Mouse (Mus musculus) right cerebral cortex, adult 2 months (tissue): ENCODE measurements at regions not wholly inside any gene's neighbourhood (a gene's known extent, or its start where the extent isn't known, plus 50 kb on each side); places are given as distances from the start of the nearest gene placed in this dataset.

Experiments used
- DNase-seq, 2 experiments: peaks; one replicate each; pipeline ENCODE4 v3.0.0; 2021 to 2022; ENCODE audit warnings: low spot score in 2 of 2

DNA sequence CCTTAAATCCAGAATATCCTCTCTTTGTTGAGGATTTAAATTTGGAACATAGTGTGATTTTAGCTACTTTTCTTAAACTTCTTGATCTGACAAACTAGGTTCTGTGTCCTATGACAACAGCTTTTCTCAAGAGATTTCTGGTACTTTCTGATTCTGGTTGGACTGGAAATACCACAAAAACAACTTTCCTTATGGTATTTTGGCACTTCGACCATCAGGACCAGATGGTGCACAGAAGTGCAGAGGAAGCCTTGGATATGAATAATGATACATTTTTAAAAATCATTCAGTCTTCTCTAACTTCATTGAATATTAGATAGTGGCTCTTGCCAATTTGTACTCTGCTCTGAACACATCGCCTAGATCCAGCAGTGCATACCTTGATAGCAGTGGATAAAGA, 303.8 kb upstream of the Flrt2 start:
- peak; percentile 42 to 58 for DNase-seq

DNA sequence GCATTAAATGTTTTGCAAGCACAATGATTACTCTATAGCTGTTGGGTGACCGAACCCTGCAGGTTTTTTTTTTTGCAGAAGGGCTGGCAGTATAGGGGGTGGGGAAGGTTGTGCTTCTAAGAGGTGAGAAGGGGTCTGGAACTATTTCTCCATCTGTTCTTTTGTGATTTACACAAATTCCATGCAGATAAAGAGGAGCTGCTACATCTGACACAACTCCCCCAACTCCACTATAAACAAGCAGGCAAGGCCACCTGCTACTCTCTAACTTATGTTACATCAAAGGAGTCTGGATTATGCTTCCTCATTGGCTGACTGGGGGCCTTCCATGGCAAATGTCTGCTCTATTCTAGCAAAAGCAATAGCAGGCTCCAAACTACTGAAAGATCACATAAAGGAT, 299.2 kb upstream of the Flrt2 start:
- no peak for DNase-seq

DNA sequence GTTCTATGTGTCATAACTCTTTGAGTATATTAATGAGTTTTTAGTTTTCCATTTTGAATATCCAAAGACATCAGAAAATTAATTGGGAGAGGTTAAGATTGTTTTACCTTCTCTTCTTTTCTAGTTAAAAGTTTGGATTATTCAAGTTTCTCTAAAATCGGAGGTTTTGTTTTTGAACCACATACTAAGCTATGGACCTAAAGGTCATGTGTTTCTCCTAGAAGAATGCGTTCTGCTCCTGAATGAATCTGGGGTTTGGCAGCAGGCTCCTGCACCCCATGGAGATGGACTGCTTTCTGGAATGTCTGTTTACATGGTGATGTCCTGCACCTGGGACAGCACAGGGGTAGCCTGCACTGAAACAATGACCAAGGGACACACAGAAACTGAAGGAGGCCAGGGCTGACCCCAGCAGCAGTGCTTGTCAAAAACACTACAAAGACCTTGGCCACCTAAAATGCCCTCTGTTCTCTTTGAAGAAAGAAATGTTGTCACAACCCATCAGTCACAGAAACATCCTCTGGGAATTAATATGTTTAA, 297.0 kb upstream of the Flrt2 start:
- DNase-seq, result no peak

DNA sequence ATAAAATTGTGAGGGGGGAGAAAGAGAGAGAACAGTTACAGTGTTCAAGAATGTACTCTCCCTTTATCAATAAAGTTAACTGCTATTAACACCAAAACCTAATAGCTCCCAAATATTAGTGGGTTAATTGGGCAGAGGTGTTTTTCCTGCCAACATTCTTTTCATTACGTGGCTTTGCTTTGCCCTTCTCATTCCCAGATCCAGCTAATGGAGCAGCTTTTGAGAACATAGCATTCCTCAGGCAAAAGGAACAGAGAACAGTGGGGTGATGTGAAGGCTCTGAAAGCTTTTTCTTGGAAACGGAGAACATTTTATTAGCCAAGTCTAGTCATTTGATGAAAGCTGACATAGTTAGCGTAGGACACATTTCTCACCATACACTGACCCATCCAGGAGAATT, 271.2 kb upstream of the Flrt2 start:
- no peak for DNase-seq

DNA sequence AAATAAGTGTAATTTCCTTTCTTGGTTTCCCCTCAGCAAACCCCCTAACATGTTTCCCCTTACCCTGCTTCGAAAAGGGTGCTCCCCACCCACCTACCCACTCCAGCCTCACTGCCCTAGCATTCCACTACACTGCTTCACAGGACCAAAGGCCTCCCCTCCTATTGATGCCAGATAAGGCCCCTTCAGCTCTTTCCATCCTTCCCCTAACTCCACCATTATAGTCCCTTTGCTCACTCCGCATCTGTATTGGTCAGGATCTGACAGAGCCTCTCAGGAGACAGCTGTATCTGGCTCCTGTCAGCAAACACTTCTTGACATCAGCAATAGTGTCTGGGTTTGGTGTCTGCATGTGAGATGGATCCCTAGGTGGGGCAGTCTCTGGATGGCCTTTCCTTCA, 267.3 kb upstream of the Flrt2 start:
- no peak for DNase-seq

DNA sequence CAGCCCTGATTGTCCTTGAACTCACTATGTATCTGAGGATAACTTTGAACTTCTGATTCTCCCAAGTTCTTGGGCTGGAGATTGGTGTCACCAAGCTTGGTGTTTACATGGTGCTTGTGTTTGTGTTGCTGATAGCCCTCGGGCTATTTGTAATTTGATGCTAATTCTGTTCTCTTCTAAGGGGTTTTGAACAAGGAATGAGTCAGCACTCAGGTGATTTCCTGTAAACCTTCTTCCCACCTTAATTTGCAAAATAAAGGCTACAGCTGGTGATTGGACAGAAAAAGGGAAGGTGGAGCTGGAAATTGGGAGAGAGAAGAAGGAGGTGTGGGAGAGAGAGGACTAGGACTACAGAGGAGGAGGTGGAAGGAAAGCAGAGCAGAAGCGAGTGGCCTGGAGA, 254.8 kb upstream of the Flrt2 start:
- no peak for DNase-seq

DNA sequence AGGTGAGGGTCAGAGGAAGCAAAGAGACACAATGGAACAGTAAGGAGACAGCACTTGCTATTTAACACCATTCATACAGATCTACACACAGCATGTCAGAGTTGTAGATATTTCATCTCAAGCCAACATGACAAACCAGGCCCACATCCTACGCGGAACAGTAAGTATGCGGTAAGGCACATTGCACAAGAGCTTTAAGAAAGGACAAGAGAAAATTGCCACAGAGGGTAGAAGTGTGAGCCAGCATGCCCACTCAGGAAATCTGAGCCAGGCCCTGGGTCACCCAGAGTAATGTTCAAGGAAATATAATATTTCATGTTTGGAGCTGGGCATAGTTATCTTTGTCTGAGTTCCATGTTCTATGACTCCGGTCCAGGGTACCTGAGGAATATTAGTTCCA, 234.5 kb upstream of the Flrt2 start:
- DNase-seq, result no peak

DNA sequence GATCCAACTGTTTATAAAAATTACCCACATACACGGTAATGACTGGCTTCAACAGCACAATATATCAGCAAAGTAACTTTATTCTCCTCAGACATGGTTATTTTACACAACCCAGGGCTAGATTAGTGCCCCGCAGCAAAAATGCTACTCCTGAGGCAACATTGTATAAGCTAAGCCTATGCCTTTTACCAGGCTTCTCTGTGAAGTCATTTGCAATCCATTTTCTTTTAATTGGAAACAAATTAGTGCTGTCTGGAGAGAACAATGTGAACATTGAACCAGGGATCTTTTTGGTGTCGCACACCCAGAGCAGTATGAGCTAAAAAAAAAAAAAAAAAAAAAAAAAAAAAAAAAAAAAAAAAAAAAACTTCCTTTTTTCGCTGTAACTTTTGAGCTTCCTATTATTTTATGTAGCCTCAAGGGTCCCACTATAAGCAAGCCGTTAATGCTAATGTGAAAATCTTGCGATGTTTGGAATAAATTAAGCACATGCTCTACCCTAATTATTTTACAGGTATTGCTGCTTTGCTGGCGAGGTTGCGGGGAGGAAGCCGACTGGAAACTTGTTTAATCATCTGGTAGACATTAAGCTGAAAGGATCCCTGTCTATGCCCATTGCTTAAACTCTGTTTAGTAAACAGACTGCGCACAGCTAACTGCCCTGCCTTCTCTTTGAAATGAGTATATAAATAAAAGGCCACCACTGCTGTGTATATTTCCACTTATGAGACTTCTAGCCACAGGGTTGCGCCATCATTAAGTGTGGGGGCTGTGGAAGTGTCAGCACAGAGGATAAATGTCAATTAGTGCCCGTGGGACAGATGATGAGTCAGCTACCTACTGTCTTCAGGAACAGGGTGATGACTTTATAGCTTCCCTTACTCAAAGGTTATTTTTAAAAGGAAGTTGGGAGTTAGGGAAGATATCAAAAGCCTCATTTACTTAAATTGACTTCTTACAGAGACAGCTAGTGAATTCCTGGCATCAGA, 225.2 kb upstream of the Flrt2 start:
- no peak for DNase-seq

DNA sequence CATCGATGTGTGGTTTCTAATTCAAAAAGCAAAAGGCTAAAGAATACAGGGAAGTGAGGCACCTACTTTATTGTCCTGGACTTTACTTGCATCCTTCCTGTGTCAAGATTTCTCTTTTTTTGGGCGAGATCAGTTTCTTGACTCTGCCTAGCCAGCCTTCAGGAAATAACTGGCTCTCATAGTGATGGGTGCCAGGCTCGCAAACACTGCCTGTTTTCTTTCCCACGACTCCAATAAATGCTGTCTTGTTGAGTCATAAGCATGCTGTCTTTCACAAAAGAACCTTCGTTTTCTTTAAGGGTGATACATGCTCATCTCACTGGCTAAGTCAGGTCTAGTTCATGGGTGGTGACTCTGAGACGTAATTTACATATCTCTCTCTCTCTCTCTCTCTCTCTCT, 222.1 kb upstream of the Flrt2 start:
- DNase-seq, result no peak

DNA sequence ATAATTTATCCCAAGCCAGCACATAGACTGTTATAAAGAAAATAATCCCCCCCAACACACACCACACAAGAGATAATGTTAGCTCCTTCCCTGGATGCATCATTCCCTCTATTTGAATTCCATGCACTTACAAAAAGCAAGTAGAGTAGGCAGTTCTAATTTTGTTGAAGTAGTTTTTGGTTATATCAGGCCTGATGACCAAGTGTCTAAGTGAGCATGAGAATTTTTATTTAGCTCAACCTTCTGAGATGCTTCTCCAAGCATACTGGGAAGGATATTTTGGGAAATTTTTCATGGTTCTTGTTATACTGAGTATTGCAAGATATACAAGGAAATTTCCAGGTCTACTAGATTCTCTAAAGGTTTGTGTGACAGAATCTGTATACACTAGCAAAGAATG, 205.5 kb upstream of the Flrt2 start:
- DNase-seq, result no peak

DNA sequence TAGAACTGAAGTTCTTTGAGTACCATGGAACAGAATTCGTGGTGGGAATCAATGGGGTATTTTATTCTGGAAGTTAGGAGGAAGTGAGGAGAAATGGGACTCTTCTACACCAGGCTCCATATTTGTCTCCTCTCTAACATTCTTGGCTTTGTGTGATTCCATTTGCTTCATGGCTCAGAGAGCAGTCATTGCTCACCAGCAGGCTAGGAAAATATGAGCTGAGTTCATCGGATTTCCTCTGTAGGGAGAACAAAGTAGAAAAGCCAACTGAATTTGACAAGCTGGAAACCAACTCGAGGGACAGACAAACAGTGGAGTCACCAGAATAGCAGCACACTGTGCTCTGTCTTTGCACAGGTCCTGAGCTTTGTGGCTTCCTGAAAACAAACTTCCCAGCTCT, 203.7 kb upstream of the Flrt2 start:
- DNase-seq, result no peak

DNA sequence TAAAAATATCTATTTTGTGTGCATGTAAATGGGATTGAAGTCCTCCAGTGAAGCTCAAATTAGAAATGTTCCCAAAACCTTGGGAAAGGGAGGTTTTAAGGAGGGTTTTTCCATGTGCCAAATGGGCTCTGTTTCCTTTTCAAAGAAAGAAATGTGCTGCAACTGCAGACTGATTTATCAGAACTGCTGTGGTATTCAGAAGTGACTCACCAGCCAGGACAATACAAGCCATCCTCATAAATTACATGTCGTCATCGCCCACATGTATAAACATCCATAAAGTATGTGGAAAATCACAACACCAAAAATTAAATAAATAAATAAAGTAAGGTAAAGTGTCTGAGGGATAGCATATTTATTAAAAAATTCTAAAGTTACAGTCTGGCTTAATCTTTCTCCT, 202.7 kb upstream of the Flrt2 start:
- DNase-seq, result no peak

DNA sequence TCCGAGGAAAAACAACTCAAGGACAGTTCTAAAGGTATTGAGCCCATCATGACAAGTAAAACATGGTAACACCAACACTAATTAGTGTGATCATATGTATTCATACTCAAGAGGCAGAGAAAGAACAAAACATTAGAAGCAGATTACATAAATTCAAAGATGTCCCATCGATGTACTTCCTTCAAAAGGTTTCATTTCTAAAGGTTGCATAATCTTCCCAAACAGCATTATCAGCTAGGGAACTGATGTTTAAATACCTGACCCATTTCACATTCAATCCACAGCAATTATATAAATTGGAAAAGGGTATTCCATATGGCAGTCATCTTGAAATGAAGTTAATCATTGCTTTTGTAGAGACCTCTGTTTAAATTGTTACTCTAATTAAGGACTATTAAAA, 202.2 kb upstream of the Flrt2 start:
- no peak for DNase-seq

DNA sequence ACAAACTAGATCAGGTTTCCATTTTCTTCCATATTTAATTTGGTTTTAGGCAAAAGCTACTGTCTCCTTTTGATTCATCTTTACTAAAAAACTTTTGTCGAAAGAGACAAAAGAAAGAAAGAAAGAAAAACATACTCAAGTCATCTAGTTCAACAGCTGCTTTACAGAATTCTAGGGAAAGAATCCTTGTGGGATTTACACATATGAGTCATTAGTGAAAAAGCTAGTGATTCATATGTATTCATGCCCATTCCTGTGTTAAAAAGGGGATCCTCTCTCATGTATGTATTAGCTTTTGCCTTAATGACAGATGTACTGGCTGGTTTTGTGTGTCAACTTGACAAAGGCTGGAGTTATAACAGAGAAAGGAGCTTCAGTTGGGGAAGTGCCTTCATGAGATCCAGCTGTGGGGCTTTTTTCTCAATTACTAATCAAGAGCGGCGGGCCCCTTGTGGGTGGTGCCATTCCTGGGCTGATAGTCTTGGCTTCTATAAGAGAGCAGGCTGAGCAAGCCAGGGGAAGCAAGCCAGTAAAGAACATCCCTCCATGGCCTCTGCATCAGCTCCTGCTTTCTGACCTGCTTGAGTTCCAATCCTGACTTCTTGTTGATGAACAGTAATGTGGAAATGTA, 200.1 kb upstream of the Flrt2 start:
- DNase-seq, result peak in 1 of 2 experiments; percentile 7

DNA sequence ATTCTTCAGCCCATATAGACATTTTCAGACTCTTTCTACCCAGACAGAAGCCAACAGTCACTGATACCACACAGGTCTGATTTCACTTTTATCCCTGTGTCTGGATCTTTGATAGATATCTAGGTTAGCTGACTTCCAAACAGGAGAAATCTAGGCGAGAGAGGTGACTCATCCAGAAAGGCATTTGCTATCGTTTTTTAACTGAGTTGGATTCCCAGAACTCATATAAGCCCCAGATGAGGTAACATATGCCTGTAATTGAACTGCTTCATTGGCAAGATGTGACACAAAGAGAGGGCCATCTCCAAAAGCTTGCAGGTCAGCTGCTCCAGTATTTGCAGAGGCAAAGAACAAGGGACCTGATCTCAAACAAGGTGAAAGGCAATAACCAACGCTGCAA, 190.6 kb upstream of the Flrt2 start:
- no peak for DNase-seq

DNA sequence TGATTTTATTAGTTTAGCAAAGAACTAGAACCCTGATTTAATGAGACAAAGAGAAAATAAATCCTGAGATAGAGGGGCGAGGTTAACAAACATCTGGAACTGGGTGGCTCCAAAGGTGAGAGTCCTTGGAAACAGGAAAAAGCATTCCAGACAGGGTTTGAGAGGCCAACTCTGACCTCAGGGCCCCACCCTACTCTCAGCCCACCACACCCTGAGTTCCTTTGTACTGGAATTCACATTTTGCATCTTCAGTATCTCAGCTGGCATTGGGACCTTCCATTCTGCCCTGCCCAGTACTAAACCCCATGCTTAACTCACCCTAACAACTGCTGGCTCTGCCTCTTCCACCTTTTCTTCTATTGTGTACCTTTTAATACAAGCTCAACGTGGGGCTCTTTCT, 172.0 kb upstream of the Flrt2 start:
- no peak for DNase-seq

DNA sequence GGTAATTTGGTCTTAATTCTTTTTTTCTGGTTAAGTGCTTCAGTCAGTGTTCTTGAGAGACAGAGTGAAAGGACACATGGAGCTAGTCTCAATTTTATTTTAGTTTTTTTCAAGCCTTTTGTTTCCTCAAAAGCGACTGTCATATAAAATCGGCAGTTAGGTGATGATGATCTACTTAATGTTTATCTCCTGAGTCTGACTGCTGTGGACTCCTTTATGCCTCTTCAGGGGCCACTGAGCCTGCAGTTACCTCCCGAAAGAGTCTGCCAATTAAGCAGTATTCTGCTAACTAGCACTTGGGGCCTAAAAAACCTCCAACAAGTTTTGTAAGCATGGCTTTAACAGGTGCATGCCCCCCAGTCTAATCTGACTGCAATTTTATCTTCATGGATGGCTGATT, 170.0 kb upstream of the Flrt2 start:
- DNase-seq, result no peak

DNA sequence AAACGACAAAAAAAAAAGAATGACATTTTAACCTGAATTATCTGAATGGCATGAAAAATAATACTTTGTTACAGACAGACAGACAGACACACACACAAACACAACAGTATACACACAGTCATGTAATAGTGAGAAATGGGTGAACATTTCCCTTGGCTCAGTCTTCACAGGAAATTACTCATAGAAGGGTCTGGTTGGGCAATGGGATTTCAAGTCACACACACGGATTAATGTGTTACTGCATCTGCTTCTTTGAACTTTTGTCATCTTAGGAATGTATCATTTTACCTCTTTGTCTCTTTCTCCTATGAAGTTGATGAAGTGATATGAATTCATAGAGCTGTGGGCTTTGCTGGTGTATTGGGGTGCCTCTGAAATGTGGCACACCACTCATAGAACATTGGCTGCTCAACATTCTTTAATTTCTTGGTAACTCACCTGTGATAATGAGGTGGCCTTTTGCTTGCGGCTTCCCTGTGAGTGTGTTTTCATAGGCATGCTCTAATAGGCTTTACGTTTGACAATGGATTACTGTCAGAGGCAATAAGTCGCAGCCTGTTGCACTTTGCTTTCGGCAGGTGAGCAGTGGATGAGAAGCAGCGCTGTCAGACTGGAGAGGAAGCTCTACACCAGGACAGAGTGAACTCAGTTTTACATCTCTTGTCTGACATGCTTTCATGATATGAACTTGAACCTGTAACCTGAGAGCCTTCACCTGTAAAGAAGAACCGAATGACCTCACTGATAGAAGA, 158.0 kb upstream of the Flrt2 start:
- DNase-seq, result no peak

DNA sequence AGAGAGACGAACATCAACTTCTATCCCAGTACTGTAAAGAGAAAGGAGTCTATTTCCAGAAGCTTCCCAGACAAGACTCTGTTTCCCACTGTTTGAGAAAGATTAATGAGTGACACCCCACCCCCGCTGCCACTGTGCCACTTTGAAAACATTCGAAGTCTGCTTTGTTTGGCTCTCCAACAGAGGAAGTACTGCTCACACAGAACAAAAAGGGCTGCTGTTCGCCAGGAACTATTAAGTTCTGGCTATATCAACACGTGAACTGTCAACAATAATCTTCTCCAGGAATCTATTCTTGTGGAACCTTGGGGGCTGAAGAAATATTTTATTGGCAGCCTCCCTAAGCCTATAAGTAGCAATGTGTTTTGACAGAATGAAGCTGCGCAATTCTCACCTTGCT, 144.7 kb upstream of the Flrt2 start:
- no peak for DNase-seq

DNA sequence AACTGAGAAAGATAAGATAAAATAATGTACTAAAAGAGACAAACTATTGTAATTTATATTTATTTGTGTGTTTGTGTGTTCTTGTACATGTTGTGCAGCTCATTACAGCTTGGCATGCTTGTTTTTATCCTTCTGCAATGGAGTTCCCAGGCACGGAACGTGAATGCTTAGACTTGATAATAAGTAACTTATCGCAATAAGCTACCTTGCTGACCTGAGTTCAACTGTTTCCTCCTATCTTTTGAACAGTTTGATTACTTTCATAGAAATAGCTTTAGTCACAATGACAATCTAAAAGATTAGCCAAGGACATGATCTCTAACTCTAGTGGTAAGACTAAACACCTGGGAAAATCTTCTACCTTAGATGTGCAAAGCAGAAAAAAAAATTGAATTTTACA, 138.9 kb upstream of the Flrt2 start:
- no peak for DNase-seq

DNA sequence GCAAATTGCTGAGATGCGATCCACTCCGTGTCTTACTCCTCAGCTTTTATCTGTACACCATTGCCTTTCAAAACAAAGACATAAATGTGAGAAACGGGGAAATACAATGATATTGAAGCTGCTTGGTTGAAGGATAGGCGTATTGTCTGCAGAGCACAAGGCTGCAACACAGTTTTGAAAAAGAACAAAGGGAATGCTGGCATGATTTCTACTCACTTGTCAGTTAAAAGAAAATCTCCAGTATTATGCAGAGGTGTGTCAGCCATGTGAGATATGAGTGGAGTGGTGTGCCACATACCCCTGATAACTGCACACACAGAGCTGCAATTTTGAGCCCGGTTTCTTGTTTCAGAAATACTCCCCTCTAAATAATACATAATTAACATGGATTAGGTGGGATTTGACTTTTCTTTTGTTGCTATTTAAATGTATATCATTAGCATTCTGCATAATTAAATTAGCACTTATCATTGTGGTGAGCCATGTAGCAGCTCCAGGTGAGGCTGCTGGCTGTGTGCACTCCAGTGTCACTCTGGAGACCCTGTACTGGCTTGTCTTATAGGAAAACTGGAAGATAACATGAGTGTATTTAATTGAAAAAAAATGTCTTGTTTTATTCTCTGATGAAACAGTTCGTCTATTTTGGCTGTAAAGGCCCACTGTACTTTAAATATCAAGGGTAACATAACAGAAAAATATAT, 133.2 kb upstream of the Flrt2 start:
- no peak for DNase-seq

DNA sequence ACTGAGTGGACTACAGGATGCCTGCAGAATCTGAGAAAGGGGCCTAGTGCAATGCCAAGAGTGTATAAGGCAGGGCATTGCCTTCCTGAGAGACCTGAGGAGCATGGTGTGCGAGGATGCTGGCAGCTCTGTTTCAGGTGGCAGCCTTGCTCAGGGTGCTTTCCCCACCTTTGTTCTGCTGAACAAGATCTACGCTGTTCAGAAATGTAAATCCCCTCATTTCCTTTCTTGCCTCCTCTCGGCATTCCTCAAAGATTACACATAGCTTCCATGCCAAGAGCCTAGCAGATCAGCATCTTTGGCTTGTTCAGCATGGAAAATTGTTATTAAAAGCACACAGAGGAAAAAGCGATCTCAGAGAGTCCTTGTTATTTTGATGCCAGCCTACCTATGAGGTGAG, 128.6 kb upstream of the Flrt2 start:
- DNase-seq, result no peak
